Mouse (Mus musculus) thymus, postnatal 10 days (tissue): ENCODE measurements around the gene Rnf17.

Source experiments
- DNase-seq, 2 experiments: peaks; one replicate each; pipeline ENCODE4 v3.0.0; 2021; ENCODE audit warnings: low spot score in 2 of 2

Gene Rnf17

GRCm38 (mm10) chr14:56402311-56403071 lies at the start of gene Rnf17:
Gene Rnf17 (plus strand): TSS chr14:56402581.
- DNase-seq, result peak in 1 of 2 experiments; percentile 4

DNA sequence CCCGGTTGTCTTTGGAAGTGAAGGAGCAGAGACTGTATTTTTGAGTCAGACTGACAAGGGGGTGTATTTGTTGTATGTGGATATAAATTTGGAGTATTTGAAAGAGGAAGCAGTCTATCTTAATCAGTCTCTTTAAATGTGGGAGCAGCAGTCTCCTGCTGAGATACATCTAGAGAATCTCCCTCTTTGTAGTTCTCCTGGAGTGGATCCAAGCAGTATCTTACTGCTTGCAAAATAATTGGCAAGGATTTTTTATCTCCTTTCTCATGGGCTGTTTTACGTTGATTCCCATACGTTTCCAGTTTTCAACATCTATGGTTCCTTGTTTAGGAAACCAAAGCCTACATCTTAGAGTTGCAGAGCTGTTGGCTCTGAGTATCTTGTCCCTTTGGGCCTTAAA lies 47.6 kb upstream of the Rnf17 start:
- DNase-seq, result no peak

GRCm38 (mm10) chr14:56355396-56355795 lies 47.0 kb upstream of the Rnf17 start:
- no peak for DNase-seq

GRCm38 (mm10) chr14:56356196-56356595 lies 46.2 kb upstream of the Rnf17 start:
- DNase-seq, result no peak

- DNase-seq, result no peak
Measured at GRCm38 (mm10) chr14:56358422-56358821, 44.0 kb upstream of the Rnf17 start.

DNA sequence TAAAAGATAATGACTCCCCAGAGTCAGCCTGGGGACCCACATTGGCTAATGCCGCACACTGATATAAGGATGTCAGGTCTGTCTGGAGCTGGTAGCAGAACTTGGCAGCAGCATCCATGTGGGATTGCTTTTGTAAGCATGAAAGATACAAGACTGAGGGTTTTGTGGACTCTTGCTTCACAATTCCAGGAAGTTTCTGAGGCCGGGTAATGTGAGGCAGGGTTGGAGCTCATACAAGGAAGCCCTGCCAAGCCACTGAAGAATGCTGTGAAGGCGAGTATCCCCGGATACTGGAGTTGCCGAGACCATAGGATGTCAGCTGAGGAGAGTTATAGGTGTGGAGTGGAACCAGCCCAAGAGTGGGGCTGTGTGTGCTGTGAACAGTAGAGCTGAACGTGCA lies 43.2 kb upstream of the Rnf17 start:
- no peak for DNase-seq

DNA sequence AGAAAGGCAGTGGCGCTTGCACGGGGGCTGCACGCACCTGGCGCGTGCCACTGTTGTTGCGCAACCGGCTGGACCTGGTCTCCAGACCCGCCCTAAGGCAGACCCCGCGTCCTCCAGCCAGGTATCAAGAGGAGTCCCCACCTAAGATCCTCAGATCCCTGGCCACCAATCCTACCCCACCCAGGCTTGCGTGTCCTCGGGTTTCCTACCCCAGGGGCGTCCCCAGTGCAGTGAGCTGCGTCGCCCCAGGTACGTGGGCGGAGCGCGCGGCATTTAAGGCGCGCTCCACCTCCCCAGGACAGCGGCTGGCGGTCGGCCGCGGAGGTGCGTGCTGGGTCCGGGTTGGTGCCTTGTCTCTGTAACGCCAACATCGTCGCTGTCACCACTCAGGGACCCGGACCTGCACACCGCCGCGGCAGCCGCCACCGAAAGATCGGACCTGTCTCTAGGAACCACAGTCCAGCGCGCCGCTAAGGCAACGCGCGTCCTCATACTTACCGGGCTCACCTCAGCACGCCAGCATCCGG lies 37.6 kb upstream of the Rnf17 start, which contains the start of gene Atp12a:
Gene Atp12a (plus strand): TSS at position 358 of the 527 bp plus-strand sequence.
- no peak for DNase-seq

- no peak for DNase-seq
Measured at GRCm38 (mm10) chr14:56365292-56365691, 37.1 kb upstream of the Rnf17 start.

- no peak for DNase-seq
Measured at GRCm38 (mm10) chr14:56366712-56367111, 35.7 kb upstream of the Rnf17 start.

DNA sequence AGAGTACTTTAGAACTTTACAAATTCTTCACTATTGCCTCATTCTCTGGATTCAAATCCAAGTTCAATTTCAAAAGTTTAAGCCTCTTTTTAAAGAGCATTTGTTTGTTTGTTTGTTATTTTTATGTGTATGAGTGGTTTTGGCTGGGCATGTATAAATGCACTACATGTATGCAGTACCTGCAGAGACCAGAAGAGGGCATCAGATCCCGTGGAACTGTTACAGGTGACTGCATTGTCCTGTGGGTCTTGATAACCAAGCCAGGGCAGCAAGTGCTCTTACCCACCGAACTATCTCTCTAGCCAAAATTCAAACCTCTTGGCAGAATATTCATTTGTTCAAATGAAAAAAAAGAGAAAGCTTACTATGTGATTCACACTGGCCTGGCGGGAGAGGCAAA lies 33.5 kb upstream of the Rnf17 start:
- peak in 1 of 2 experiments; percentile 49 for DNase-seq

DNA sequence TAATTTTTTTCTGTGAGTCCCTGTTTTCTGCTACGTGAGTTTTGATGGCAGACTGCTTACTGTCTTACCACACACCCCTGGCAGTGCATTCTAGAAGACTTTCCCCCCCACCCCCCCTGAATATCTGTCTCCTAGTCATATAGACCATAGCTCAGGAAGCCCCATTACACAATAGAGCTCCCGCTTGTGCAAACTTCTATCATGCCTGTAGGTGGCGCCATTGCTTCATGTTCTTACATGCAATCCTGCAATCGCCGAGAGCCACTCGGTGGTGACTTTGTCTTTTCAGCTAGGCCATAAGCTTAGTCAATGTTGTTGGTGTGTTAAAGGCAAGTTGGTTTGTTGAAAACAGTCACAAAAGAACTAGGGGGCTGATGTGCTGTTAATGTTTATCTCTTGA lies 26.6 kb upstream of the Rnf17 start:
- peak; percentile 50 to 79 for DNase-seq

GRCm38 (mm10) chr14:56377745-56378144 lies 24.6 kb upstream of the Rnf17 start:
- DNase-seq, result no peak

DNA sequence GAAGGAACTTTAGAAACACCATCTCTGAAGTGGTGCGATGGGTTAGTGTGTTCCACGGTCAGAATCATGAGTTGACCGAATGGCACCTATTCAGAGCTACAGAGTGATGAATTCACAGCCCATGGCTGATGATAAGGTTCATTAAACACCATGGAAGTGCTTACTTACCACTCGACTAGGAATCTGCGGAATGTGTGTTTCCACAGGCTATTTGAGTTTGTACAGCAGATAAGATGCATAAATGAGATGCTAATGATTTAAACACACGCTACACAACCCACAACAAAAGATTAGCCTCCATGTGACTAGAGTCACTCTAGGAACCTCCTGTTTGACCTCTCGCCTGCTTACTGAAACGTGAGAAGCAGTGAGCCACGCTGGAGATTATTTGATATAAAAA lies 23.0 kb upstream of the Rnf17 start:
- DNase-seq, result no peak

- no peak for DNase-seq
Measured at GRCm38 (mm10) chr14:56382366-56382765, 20.0 kb upstream of the Rnf17 start.

DNA sequence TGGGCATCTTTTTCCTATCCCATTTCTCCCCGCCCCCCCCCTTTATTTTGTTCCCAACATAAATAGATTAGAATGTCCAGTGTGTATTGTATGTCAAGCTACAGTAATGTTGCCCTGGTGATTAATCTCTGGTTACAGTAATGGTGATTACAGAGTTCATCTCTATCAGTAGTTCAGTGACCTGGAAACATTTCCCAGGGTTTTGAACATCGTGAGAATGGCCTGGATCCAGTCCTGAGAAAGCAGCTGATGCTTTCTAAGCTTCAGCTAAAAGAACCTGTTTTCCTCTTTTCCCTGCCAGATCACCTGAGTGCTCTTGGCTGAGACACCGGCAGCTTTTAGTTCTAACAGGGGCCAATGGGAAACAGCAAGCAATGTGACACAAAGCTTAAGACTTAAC lies 12.1 kb upstream of the Rnf17 start:
- DNase-seq, result no peak

GRCm38 (mm10) chr14:56393704-56394312 lies 8.6 kb upstream of the Rnf17 start:
- no peak for DNase-seq

DNA sequence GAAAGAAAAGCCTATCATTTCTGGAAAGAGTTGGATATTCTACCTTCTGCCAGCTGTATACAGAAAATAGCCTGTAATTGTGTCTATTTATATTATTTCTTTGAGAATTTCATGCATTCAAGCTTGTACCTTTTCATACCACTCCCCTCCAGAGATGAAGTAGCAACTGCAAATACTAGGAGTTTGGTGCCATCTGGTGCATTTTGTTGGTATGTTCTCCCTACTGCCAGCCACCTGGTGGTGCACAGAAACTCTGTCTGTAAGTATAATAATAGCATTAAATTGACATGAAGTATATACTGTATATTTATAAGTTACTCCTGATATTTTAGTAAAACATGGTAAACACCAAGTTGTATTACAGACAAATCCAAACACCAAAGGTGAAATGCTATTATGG lies 4.4 kb upstream of the Rnf17 start:
- peak in 1 of 2 experiments; percentile 24 for DNase-seq

GRCm38 (mm10) chr14:56403072-56403375 lies 643 bp downstream of the Rnf17 start:
- no peak for DNase-seq

DNA sequence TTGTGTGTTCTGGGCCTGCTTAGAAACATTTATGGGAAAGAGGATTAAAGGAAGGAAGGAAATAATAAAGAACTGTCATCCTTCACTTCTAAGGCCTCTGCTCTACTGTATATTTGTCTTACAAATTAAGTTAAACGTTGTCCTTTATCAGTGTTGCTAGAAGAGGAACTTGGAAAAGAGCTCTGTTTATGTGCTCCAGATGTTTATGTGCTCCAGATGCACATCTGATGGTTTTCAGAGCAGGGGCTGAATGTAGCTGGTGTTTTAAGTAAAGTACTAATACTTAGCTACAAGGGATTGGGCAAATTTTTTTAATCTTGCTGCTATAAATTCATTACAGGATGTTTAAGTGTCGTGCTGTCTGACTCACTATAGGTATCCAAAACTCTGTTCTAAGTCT lies 59.7 kb downstream of the Rnf17 start:
- DNase-seq, result no peak

DNA sequence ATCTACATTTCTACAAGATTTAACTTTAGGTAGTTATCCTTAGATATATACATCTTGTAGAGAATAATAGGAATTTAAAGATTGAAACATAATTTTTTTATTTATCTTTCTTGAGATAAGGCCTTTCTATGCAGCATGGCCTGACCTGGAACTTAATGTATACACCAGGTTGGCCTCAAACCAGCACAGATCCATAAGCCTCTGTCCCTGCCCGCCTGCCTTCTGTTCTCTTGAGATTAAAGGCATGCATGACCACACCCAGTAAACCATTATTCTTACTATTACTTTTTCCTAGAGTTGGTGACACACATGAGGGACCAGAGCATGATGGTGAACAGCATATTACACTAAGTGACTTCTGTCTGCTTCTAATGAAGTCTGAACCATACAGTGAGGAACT lies 60.3 kb downstream of the Rnf17 start:
- DNase-seq, result no peak

GRCm38 (mm10) chr14:56468145-56468544 lies 65.8 kb downstream of the Rnf17 start:
- no peak for DNase-seq

- DNase-seq, result no peak
Measured at GRCm38 (mm10) chr14:56489806-56490205, 87.4 kb downstream of the Rnf17 start.

DNA sequence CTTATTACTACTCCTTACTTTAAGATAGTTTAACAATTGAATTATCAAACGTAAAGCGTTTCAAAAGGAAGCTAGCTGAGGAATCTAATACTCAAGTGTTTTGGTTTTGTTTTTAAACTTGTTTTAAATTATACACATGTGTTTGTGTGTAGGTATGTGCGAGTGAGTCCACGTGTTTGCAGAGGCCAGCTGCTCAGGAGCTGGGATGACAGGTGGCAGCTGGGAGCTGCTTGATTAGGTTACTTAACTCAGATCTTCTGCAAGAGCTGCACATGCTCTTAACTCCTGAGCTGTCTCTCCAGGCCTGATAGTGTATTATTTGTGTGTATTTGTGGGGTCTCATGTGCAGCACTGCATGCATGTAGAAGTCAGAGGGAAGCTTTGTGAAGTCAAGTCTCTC lies 100.0 kb downstream of the Rnf17 start:
- DNase-seq, result no peak
